Mouse (Mus musculus): ENCODE results near the gene Rcbtb2. TPM values are rescaled to one million over a fixed set of nuclear protein-coding genes. Genes with fewer than 3 reads are reported as not detected.

Gene Rcbtb2
- polyA plus RNA-seq, 1 experiment, result 32.3 TPM

GRCm38 (mm10) chr14:73146721-73147120 lies 23.9 kb downstream of the Rcbtb2 start:
- Histone ChIP-seq H3K36me3 (ENCODE audit: control insufficient read depth, insufficient read depth, low read length) (no peaks in the 10 kb centered on the region), H3K4me1 (ENCODE audit: control insufficient read depth, insufficient read depth, low read length) (peaks cover 6% of the 10 kb centered on the region; the same call in 1 of the 2 replicates), H3K27me3 (replicated peaks; ENCODE audit: control insufficient read depth, insufficient read depth, low read length) (no peaks in the 10 kb centered on the region), H3K27ac (ENCODE audit: insufficient read depth, low read depth, low read length) (no peak overlapping the region), H3K4me3 (ENCODE audit: insufficient read depth, low read depth, low read length) (no peak overlapping the region)
- WGBS, result 73% methylated on average over 3 of the region's 3 CpGs
- no peak for DNase-seq
- no peak for TF ChIP-seq POLR2A (IDR thresholded peaks at IDR 0.05; ENCODE audit: low read depth, low read length)
- TF ChIP-seq CTCF (conservative IDR thresholded peaks at IDR 0.05; ENCODE audit: insufficient read depth, insufficient read length, low read depth, low read length), result no peak

- Histone ChIP-seq H3K27ac (ENCODE audit: insufficient read depth, low read depth, low read length) (no peak overlapping the region), H3K36me3 (ENCODE audit: control insufficient read depth, insufficient read depth, low read length) (no peaks in the 10 kb centered on the region), H3K4me1 (ENCODE audit: control insufficient read depth, insufficient read depth, low read length) (peaks cover 6% of the 10 kb centered on the region; the same call in 1 of the 2 replicates), H3K4me3 (ENCODE audit: insufficient read depth, low read depth, low read length) (no peak overlapping the region), H3K27me3 (replicated peaks; ENCODE audit: control insufficient read depth, insufficient read depth, low read length) (no peaks in the 10 kb centered on the region)
- TF ChIP-seq POLR2A (IDR thresholded peaks at IDR 0.05; ENCODE audit: low read depth, low read length), result no peak
- 66% methylated on average over 3 of the region's 3 CpGs for WGBS
- DNase-seq, result peak; percentile 27
Observed at GRCm38 (mm10) chr14:73148125-73148524, 25.3 kb downstream of the Rcbtb2 start.

- Histone ChIP-seq H3K27ac (ENCODE audit: insufficient read depth, low read depth, low read length) (no peak overlapping the region), H3K4me1 (ENCODE audit: control insufficient read depth, insufficient read depth, low read length) (no peaks in the 10 kb centered on the region; the same call in 1 of the 2 replicates), H3K36me3 (ENCODE audit: control insufficient read depth, insufficient read depth, low read length) (no peaks in the 10 kb centered on the region; the same call in none of the 2 replicates), H3K27me3 (replicated peaks; ENCODE audit: control insufficient read depth, insufficient read depth, low read length) (no peaks in the 10 kb centered on the region), H3K4me3 (ENCODE audit: insufficient read depth, low read depth, low read length) (no peak overlapping the region)
- no peak for TF ChIP-seq POLR2A (IDR thresholded peaks at IDR 0.05; ENCODE audit: low read depth, low read length)
- TF ChIP-seq CTCF (conservative IDR thresholded peaks at IDR 0.05; ENCODE audit: insufficient read depth, insufficient read length, low read depth, low read length), result no peak
- WGBS, result 93% methylated on average over 5 of the region's 5 CpGs
- no peak for DNase-seq
Observed at GRCm38 (mm10) chr14:73161303-73161702, 38.5 kb downstream of the Rcbtb2 start.

GRCm38 (mm10) chr14:73162192-73162800 lies 39.5 kb downstream of the Rcbtb2 start:
- Histone ChIP-seq H3K36me3 (ENCODE audit: control insufficient read depth, insufficient read depth, low read length) (no peaks in the 10 kb centered on the region; the same call in none of the 2 replicates), H3K27ac (ENCODE audit: insufficient read depth, low read depth, low read length) (no peak overlapping the region), H3K4me3 (ENCODE audit: insufficient read depth, low read depth, low read length) (no peak overlapping the region), H3K4me1 (ENCODE audit: control insufficient read depth, insufficient read depth, low read length) (no peaks in the 10 kb centered on the region; the same call in 1 of the 2 replicates), H3K27me3 (replicated peaks; ENCODE audit: control insufficient read depth, insufficient read depth, low read length) (no peaks in the 10 kb centered on the region)
- TF ChIP-seq CTCF (conservative IDR thresholded peaks at IDR 0.05; ENCODE audit: insufficient read depth, insufficient read length, low read depth, low read length) (no peak), POLR2A (IDR thresholded peaks at IDR 0.05; ENCODE audit: low read depth, low read length) (no peak)
- 93% methylated on average over 13 of the region's 13 CpGs for WGBS
- DNase-seq, result no peak

GRCm38 (mm10) chr14:73163363-73163998 lies 40.6 kb downstream of the Rcbtb2 start:
- no peaks in the 10 kb centered on the region; the same call in 1 of the 2 replicates for H3K36me3 ChIP-seq (ENCODE audit: control insufficient read depth, insufficient read depth, low read length)
- no peak overlapping the region for H3K4me3 ChIP-seq (ENCODE audit: insufficient read depth, low read depth, low read length)
- no peak for DNase-seq
- no peaks in the 10 kb centered on the region; the same call in 1 of the 2 replicates for H3K4me1 ChIP-seq (ENCODE audit: control insufficient read depth, insufficient read depth, low read length)
- TF ChIP-seq CTCF (conservative IDR thresholded peaks at IDR 0.05; ENCODE audit: insufficient read depth, insufficient read length, low read depth, low read length) (no peak), POLR2A (IDR thresholded peaks at IDR 0.05; ENCODE audit: low read depth, low read length) (no peak)
- no peaks in the 10 kb centered on the region for H3K27me3 ChIP-seq (replicated peaks; ENCODE audit: control insufficient read depth, insufficient read depth, low read length)
- H3K27ac ChIP-seq (ENCODE audit: insufficient read depth, low read depth, low read length), result no peak overlapping the region
- 82% methylated on average over 10 of the region's 10 CpGs for WGBS

GRCm38 (mm10) chr14:73165136-73165535 lies 42.3 kb downstream of the Rcbtb2 start:
- H3K4me3 ChIP-seq (ENCODE audit: insufficient read depth, low read depth, low read length), result no peak overlapping the region
- H3K27ac ChIP-seq (ENCODE audit: insufficient read depth, low read depth, low read length), result no peak overlapping the region
- H3K27me3 ChIP-seq (replicated peaks; ENCODE audit: control insufficient read depth, insufficient read depth, low read length), result no peaks in the 10 kb centered on the region
- 70% methylated on average over 6 of the region's 6 CpGs for WGBS
- no peak for TF ChIP-seq POLR2A (IDR thresholded peaks at IDR 0.05; ENCODE audit: low read depth, low read length)
- 0 out of 2 replicates have a peak, but pooled peaks have one; percentile 19 for TF ChIP-seq CTCF (conservative IDR thresholded peaks at IDR 0.05; ENCODE audit: insufficient read depth, insufficient read length, low read depth, low read length)
- peak; percentile 79 for DNase-seq
- H3K36me3 ChIP-seq (ENCODE audit: control insufficient read depth, insufficient read depth, low read length), result no peaks in the 10 kb centered on the region; the same call in 1 of the 2 replicates
- H3K4me1 ChIP-seq (ENCODE audit: control insufficient read depth, insufficient read depth, low read length), result no peaks in the 10 kb centered on the region; the same call in 1 of the 2 replicates

GRCm38 (mm10) chr14:73168605-73169004 lies 45.8 kb downstream of the Rcbtb2 start:
- TF ChIP-seq CTCF (conservative IDR thresholded peaks at IDR 0.05; ENCODE audit: insufficient read depth, insufficient read length, low read depth, low read length) (no peak), POLR2A (IDR thresholded peaks at IDR 0.05; ENCODE audit: low read depth, low read length) (no peak)
- Histone ChIP-seq H3K27ac (ENCODE audit: insufficient read depth, low read depth, low read length) (no peak overlapping the region), H3K4me3 (ENCODE audit: insufficient read depth, low read depth, low read length) (no peak overlapping the region), H3K4me1 (ENCODE audit: control insufficient read depth, insufficient read depth, low read length) (no peaks in the 10 kb centered on the region; the same call in 1 of the 2 replicates), H3K27me3 (replicated peaks; ENCODE audit: control insufficient read depth, insufficient read depth, low read length) (no peaks in the 10 kb centered on the region), H3K36me3 (ENCODE audit: control insufficient read depth, insufficient read depth, low read length) (no peaks in the 10 kb centered on the region)
- DNase-seq, result no peak
- WGBS, result 88% methylated on average over 6 of the region's 6 CpGs
